Mouse (Mus musculus): ENCODE measurements around the gene Slc39a11. TPM values are rescaled to one million over a fixed set of nuclear protein-coding genes. Genes with fewer than 3 reads are reported as not detected.

The Slc39a11 gene
- polyA plus RNA-seq, 1 experiment: 10.4 TPM

DNA sequence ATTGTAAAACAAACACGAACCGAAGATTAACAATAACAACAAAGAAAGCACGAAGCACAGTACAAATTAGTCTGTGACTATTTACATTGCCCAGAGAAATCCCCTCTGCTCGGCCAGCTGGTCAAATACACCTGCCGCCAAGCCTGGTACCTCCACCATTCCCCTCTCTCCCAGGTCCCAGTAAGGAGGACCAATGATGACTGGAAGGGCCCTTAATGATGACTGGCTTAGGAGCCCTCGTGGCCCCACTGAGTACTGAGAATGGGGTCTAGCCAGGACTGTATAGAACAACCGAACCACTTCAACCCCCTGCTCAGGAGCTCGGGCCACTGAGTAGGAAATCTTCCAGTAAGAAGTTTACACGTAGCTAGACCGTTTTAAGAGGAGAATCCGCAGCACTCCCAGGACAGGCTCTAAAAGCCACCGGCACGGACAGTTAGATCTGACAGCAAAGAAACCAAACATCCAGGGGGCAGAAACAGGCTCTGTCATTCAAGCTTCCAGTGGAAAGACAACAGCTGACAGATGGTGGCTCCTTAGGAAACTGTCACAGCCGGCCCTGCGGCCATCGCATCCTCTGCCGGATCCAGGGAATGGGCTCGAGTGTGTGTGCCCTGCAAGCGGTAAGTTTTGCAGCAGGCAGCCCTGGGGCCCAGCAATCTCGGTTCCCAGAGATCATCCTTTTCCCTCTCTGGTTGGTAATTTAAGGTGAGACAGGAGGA lies 128.2 kb downstream of the Slc39a11 start:
- TF ChIP-seq GATA1 (IDR thresholded peaks at IDR 0.05; ENCODE audit: low read length): no peak

GRCm38 (mm10) chr11:113520851-113521461 lies 128.9 kb downstream of the Slc39a11 start:
- TF ChIP-seq GATA1 (IDR thresholded peaks at IDR 0.05; ENCODE audit: low read length): no peak

- TF ChIP-seq GATA1 (IDR thresholded peaks at IDR 0.05; ENCODE audit: low read length): no peak
Observed at GRCm38 (mm10) chr11:113520373-113520772, 129.5 kb downstream of the Slc39a11 start.

- TF ChIP-seq GATA1 (IDR thresholded peaks at IDR 0.05; ENCODE audit: low read length): no peak
Observed at GRCm38 (mm10) chr11:113519973-113520372, 129.9 kb downstream of the Slc39a11 start.

- TF ChIP-seq GATA1 (IDR thresholded peaks at IDR 0.05; ENCODE audit: low read length): no peak
Observed at GRCm38 (mm10) chr11:113518176-113518575, 131.7 kb downstream of the Slc39a11 start.

GRCm38 (mm10) chr11:113516156-113516555 lies 133.7 kb downstream of the Slc39a11 start:
- no peak for TF ChIP-seq GATA1 (IDR thresholded peaks at IDR 0.05; ENCODE audit: low read length)

- TF ChIP-seq GATA1 (IDR thresholded peaks at IDR 0.05; ENCODE audit: low read length): no peak
Observed at GRCm38 (mm10) chr11:113512976-113513375, 136.9 kb downstream of the Slc39a11 start.

DNA sequence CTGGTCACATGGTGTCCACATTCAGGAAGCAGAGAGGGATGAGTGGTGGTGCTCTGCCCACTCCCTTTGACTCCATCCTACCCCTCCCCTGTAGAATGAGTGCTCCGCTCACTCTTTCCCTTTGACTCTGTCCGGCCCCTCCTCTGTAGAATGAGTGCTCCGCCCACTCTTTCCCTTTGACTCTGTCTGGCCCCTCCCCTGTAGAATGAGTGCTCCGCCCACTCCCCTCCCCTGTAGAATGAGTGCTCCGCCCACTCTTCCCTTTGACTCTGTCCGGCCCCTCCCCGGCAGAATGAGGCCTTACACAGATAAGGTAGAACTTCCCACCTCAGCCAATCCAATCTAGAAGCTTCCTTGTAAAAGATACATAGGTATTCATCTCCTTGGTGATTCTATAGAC lies 137.7 kb downstream of the Slc39a11 start:
- TF ChIP-seq GATA1 (IDR thresholded peaks at IDR 0.05; ENCODE audit: low read length): no peak

DNA sequence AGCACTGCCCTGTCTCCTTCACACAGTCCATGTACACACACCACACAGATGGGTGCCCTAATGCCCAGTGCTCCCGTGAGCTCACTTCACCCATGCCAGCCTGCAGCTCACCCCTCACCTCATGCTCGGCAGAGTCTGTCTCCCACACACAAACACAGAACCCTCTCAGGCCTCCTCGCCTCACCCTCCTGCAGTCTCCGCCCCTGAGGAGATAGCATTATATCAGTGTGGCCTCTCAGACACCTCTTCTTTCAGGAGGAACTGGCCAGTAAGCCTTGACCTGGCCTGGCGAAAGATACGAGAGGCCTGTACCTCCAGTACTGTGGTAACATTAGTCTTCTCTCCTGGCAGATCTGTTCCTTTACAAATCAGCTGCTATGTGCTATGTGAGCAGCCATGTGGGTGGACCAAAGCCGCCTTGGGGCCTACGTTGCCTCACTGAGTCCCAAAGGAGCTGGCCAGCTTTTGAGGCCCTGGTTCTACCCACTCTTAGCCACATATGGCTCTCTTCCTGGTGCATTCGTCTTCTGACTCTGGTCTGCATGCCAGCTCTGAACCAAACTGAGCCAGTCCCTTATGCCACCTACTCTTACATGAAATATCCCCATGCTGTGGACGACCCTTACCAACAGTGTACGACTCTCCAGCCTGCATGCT lies 138.8 kb downstream of the Slc39a11 start:
- no peak for TF ChIP-seq GATA1 (IDR thresholded peaks at IDR 0.05; ENCODE audit: low read length)

GRCm38 (mm10) chr11:113510249-113510648 lies 139.6 kb downstream of the Slc39a11 start:
- TF ChIP-seq GATA1 (IDR thresholded peaks at IDR 0.05; ENCODE audit: low read length): no peak

DNA sequence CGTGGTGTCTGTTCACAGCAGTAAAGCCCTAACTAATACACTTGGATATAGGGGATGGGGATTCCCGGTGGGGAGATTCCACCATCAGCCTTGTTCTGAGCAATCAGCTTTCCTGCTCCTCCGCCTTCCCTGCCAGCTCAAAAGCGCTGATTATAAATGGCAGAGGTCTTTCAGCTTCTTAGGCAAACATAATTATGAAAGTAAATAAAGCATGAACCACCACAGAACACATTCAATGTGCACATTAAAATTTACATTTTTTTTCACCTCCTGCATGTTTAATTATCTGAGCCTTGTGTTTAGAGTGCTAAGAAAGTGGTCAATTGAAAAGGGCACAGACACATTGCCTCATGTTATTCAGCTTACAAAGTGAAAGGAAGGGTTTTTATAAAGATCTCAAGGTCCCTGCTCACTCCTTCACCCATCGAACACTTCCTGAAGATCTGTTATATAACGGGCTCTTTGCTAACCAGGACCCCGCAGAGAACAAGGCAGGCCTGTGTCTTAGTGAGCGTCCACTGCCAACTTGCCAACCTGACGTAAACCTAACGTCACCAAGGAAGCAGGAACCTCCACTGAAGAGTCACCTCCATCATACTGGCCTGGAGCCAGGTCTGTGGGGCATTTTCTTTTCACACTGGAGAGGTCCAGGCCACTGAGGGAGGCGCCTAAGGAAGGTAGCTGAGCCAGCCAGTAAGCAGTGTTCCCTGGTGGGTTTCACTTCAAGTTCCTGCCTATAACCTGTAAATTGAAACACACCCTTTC lies 142.0 kb downstream of the Slc39a11 start:
- TF ChIP-seq GATA1 (IDR thresholded peaks at IDR 0.05; ENCODE audit: low read length): no peak

- no peak for TF ChIP-seq GATA1 (IDR thresholded peaks at IDR 0.05; ENCODE audit: low read length)
Observed at GRCm38 (mm10) chr11:113505551-113506160, 144.2 kb downstream of the Slc39a11 start.

- TF ChIP-seq GATA1 (IDR thresholded peaks at IDR 0.05; ENCODE audit: low read length): no peak
Observed at GRCm38 (mm10) chr11:113504459-113505062, 145.3 kb downstream of the Slc39a11 start.

GRCm38 (mm10) chr11:113502968-113503367 lies 146.9 kb downstream of the Slc39a11 start:
- no peak for TF ChIP-seq GATA1 (IDR thresholded peaks at IDR 0.05; ENCODE audit: low read length)
